Mouse (Mus musculus): ENCODE measurements around the gene Macrod2.

The Macrod2 gene

DNA sequence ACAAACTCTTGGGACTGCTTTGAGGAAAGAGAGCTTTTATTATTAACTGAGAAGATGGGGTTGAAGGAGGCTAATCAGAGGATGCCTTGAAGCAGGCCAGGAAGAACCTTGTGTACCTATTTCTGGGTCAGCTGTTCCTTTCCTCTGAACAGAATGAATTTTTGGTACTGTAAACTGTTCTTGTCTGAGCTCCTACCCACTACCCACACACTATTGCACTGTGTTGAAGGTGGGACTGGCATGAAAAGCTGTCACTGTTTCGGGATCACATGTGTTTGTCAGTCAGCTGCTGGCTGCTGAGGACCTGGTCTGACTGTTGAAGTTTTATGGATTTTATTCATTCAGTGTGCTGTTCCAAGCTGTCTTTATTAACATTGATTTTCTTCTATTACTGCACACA, 1862.4 kb downstream of the Macrod2 start:
- DNase-seq, result no peak

DNA sequence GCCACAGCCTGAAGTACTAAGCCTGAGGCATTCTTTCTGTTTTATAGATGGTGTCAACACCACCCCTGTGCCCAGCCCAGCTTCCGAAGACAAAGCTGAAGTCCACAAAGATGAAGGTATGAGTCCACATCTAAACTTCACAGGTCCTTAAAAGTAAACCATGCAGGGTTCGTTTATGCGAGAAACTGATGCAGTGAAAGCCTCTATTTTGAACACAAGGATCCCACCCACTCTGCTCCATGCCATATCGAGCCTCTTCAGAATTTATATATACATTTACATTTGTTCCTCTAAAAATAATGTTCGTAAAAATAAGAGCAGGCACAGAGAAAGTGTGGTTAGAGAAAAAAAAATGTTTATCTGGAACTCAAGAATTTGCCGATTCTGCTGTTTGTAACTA, 1865.9 kb downstream of the Macrod2 start:
- no peak for DNase-seq

DNA sequence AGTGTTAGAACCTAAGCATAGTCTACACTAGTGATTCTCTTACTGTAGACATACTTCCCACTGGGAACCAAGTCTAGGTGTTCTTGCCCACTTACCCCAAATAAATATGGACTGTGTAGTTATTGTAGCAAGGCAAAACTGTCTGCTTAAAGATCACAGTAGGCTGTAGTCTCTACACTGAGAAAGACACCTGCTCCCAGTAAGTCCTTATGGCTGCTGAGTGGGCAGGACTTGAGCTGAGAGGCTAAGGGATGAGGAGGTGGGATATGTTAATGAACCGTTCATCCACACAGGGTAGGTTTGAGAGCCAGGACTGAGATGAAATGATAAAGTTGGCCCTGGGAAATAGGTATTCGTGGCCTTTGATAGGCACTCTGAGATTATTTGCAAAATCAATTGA, 1869.6 kb downstream of the Macrod2 start:
- DNase-seq, result no peak

DNA sequence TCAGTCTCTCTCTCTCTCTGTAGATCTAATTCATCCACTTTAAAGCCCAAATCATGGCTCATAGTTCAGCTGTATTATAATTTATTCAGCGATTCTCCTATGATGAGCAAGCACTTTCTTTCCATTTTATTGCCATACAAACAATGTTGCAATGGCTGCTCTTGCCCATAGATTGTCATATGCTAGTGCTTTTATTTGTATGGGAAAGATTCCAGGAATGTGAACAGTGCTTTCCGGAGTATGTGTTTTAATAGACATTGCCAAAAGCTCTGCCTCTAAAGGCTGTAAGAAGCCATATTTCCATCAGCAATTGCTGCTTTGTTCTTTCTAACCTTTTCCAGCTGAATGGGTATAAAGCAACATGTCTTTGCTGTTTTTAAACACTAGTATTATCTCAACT, 1872.7 kb downstream of the Macrod2 start:
- no peak for DNase-seq

DNA sequence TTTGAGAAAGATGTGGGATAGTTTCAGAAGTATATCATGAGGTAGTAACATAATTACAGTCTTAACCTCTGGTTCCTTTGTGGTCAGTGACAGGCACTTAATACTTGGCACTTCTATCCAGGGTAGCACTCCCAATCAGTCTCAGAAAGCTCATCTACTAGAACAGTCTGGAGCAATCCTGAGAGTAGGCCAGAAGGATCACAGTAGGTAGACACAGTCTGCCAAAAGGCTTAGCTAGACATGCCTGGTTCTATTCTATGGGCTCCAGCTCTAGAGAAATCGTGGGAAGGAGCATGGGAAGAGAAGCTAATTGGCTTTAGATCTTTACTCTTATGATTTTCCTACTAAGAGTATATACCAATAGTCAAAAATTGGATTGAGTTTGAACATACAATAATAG, 1891.7 kb downstream of the Macrod2 start:
- no peak for DNase-seq

DNA sequence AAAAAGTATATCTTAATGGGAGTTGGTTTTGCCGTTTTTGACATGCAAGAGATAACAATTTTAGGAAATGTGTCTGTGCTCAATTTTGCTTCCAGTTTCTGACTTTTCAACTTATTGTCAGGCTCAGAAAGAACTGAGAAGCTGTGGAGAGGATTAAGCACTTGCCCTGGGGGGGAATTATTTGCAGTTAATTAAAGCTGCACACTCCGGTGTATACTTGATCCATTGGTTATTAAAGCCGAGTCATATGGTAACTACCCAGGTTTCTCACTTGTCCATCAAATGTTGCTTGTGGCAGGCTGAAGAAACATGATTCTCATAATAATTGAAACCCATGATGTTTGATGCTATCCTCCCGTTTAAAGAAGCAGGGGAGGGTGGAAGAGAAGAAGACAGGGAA, 1899.7 kb downstream of the Macrod2 start:
- no peak for DNase-seq

DNA sequence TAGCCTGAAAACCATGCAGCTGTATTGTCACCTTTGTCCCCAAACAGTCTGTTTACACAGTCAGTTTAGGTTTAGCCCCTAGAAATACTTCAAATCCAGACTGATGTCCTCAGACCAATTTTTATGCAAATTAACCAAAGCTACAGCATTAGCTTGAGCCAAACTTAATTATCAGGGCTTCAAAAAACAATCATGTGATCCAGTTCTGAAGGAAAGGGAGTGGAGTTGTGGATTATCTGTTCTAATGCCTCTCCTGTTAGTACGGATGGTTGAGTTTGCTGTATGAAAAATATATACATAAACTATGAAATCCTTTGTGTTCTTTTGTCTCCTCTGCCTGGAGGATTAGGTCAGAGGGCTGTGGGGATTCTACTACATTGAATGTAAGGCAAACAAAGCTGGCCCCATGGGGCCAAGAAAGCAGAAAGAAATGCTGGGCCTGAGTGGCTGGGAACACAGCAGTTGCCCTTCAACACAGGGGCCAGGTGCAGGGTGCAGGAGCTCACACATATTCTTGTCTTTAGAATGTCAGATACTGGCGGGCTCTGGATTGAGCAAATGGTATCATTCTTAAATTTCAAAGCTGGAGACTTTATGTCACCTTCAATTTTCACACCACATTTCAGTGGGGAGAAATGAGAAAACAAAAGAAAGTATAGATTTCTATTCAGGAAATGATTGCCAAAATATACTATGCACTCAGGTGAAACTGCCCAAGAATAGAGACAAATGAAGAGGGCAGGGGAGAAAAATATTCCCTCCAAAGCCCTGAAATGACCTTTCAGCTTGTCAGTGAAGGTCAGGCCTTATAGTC, 1908.2 kb downstream of the Macrod2 start:
- no peak for DNase-seq

DNA sequence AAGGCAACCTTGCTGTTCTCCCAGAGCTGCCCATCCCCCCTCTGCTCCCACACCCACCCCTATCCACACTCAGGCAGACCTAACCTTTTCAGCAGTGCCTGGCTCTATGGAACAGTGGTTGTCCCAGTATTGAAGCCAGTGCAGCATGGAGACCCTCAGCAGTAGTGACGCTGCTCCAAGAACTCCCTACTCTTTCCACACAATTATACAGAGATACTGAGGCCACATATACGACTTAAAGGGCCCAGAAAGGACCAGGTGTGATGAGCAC, 1908.7 kb downstream of the Macrod2 start:
- no peak for DNase-seq

DNA sequence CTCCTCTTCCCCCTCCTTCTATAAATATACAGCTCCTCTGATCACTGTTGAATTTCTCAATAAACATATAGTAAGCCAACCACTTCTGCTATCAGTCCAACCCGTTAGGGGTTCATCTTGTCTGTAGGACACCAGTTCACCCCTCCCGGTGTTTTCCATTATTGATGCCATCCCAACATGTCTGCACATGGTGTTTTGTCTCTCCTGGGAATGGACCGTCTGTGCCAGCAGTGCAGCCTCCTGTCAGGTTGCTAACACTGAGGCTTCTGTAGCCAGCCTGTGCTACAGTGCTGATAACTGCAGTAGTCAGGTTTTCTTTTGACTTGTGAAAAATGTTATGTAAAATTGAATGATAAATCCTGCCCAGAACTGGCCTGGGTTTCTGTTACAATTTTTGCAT, 1928.0 kb downstream of the Macrod2 start:
- no peak for DNase-seq

DNA sequence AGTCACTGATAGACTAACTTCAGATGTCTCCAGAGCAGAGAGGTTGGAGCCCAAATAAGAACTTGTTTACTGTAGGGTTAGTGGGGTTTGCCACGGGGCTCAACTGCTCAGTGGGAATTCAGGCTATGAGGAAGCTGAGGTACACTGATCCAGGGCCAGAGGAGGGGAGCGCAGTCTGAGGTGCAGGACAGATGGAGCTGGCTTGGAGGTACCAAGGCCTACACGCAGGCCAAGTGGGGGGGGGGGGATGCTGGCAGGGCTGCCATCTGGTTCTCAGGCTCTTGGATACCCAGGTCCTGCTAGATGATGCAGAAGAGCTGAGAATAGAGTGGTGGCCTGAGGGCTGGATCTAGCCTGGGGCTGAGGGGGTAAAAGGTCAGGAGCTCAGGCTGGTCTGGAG, 1931.6 kb downstream of the Macrod2 start:
- no peak for DNase-seq

DNA sequence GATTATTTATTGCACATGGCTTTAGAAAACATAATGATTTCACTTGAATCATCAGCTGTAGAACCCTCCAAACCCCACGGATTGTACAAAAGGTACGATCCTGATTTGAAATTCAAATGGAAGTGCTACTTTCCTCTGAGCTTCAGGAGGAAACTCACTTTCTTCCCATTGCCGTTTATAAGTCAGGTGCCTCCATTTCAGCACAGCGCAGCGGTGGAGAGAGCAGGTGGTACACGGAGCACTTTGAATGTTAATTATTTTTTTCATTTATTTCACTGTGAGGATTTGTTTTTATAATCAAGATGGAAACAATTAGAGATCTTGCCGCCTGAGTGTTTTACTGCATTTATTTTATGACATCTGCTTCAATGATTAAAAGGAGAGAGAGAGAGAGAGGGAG, 1934.7 kb downstream of the Macrod2 start:
- DNase-seq, result no peak

DNA sequence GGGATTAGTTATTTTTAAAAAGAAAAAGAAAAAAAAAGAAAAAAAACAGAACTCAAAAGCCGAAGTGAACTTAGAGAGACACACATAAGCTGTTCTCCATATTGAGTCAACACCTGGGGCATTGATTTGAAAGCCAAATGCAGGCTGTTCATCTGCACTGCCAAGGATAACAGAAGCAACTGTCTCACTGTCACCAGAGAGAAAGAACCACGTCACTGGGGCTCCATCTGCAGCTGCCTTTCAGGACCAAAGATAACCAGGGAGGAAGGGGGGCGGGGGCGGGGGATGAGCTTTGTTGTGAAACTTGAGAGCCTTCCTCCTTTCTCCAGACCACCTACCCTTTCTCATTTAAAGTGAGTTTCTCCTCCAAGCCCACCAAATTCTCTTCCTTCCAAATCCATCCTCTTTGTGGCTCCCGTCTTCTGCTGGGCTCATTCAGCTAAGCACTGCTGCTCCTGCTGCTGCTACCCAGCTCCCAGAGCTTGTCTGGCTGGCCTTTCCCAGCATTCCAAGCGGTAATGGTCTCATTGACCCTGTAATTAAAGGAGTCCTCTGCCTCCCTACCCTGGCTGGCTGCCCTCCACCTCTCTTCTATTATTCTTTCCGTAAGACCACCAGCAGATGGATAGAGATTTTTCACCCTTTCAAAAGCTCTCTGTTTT, 1939.5 kb downstream of the Macrod2 start:
- no peak for DNase-seq

DNA sequence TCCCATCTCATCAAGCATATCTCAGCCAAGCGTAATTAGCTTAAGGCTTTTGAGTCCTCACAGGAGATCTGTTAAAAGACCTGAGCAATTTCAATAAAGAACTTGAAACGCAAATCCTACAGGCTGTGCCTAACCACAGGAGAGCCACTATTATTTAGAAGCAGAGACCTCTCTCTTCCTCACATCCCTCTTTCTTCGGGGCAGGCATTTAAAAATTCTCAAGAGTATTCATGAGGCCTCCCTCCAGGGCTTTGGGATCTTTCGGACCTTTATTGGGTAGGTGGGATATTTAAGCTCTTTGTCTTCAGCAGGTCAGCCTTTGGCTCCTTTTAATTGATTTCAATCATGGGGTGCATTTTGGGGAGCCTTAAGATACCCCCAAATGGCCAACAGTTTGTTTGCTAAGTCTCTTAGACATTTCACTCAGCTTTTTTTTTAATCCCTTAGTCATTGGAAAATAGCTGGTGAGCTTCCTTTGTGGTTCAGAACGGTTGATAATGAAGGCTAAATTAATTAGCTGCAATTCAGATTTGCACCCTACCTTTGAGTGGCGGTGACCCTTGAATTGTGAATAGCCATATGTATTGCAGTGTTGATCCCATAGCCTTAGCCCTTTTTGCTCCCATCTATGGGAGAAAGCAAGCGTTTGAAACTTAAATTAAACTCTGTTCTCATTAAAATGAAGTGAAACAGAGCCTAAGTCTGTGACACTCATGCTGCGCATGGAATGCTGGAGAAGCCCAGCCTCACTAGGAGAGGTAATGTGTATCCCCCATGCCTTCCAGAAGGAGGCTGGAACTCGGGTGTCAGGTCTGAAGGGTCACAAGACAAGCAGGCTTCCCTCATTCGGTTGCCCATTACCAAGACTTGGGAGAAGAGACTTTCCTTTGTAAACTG, 1940.2 kb downstream of the Macrod2 start:
- DNase-seq, result no peak

DNA sequence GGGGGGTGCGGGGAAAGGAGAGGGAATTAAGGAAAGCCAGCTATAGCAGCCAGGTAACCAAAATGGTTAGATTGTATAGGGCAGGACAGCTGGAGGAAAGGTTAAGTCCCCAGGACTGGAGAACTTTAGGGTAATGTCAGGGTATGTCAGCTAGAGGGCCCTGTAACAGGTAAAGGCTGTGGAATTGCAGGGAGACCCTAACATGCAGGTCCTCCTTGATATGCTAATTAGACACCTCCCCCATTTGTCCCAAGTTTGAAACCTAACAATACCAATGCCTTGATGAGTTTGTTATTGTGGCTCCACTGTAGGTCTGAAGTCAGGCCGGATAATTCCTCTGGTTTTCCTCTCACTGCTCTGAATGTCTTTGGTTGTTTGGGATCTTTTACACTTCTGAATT, 1948.9 kb downstream of the Macrod2 start:
- no peak for DNase-seq

DNA sequence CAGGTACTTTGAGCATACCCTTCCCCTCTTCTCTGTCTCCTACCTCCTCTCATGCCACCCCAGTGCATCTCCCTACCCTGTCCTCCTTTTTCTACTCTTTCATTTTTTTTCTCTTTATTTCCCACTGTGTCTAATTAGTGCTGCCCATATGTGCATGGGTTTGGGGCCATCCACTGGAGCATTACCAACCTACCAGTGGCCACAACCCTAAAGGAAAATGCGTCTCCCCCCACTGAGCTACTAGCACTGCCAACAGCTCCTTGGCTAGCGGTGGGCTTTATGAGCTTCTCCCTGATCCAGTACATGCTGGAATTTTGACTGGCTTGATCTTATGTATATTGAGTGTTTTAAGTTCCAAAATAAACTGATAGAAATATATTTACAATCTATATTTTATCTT, 1949.6 kb downstream of the Macrod2 start:
- DNase-seq, result no peak

DNA sequence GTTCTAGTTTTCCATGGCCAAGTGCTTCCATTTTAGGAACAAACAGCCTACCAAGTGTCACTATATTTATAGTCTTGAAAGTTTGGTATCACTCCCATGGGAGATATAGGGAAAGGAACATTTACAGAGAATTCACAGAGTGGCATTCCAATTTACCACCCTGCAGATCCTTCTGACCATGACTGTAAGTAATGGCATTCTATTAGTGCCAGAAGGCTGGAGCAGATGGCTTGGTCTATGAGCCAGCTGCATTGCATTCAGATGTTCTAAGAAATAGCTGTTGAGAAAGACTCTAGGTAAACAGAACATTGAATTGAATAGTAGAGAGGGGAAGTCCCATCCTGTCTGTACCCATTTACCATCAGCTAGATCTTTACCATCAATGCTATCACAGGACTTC, 1954.7 kb downstream of the Macrod2 start:
- DNase-seq, result no peak

DNA sequence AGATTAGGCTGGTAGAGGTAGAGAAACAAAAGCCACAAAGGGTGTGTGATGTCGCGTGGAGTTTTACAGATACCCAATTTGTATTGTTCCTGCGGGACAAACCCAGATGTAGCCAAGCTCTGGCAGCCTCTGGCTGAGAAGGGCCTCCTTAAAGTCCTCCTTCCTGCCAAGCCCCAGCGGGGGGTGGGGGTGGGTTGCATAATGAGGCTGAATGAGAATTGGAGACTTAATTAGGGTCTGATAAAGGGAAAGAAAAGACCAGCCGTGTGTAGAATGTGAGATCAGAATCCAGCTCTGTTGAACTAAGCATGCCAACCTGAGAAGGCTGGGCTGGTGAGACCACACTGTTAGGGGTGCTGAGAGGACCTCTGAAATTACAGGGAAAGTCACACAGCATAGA, 1967.8 kb downstream of the Macrod2 start:
- no peak for DNase-seq

DNA sequence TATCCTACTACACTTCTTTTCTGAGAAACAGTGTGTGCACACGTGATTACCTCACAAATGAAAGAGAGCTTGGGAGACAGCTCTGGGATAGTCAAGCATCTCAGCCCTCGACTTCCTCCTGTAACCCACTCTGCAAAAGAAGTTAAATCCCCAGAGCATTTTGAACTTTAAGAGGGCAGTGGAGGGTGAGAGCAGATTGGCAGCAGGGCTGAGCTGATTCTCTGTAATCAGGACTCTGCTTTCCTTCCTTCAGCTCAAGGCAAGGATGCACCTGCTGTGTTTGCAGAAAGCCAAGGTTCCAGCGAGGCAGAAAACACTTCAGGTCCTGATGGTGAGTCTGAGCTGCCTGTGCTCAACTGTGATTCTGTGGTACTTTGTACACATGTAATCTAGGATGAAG, 1978.9 kb downstream of the Macrod2 start:
- DNase-seq, result no peak

DNA sequence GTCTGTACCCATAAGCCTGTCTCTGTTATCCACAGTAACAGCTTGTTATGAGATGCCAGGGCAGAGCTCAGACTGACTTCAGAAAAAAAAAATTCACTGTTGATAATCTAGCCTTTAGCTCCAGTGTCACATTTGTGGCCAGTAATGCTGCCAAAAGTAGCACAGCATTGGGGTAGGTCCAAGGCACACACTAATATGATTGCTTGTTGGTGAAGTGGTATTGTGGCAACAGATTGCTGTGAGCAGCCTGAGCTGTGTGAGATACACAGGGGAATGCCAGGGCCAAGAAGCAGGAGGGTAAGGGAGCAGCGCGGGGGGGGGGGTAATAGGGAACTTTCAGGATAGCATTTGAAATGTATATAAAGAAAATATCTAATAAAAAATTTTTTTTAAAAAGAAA, 1985.5 kb downstream of the Macrod2 start:
- no peak for DNase-seq

DNA sequence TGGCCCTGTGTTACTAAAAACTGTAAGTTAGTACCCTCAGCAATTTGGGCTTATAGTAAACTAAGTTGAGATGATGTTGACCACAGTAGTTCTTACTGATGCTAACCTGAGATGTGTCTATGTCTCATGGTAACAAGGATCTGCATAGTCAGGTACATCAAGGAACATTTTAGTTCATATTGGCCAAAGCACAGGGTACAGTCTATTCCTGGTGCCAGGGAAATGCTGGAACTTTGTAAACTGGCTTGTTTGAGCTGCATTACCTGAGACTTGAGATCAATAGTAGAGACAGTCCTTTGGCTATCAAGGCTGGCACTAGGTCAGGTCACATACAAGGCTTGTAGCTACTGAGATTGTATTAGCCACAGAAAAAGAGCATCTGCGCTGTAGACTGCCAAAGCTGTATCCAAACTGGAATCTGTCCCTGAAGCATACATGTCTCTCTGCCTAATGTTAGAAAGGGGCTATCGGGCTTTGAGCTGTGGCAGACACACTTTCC, 1986.0 kb downstream of the Macrod2 start:
- DNase-seq, result no peak

DNA sequence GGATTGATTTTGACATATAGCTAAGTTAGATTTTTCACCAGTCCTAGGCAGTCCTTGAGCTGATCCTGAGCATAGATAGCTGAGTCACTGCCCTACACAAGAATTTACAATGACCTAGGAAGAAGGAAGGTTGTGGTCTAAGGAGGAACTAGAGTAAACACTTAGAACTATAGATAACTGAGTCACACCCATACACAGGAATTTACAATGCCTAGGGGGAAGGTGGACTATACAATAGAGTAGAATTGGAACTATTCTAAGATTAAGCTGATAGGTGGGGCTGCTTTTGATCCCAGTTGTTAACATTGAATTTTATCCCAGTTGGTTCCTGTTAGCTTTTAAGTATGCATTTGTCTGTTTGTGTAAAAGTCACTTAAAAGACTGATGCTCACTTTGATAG, 1998.4 kb downstream of the Macrod2 start:
- no peak for DNase-seq

DNA sequence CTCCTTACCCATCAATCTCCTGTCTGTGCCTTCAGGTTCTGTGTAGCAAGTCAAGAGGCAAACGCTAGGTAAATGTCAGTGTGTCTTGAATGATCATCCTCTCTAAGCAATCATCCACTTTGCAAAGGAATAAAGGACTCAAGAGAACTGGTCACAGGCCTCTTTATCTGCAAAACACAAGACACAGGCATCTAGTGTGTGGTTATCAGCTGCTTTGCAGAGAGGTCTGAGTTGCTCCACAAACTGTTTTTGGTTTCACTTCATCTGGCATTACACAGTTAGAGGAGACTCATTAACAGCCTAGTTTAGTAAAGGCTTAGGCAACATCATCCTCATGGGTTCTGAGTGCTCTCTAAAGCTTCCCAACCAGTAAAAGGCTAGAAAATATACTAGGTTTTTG, 2004.4 kb downstream of the Macrod2 start:
- DNase-seq, result no peak

DNA sequence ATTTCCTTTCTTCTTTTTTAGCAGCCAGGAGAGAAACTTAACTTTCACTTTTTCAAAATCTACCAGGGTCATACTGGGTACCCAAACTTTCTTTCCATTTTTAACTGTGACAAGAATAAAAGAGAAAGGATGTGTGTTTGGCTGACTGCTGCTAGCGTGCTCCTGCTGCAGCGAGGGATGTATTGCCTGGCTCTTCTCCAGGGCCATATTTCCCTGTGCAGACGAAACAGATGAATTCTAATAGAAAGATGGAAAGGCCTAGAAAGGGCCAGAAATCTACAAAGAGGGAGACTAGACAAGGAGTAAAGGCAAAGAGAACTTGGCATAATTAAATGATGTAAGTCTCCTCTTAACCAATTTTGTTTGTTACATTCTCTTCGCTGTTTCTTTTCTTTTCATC, 2005.7 kb downstream of the Macrod2 start:
- DNase-seq, result no peak

DNA sequence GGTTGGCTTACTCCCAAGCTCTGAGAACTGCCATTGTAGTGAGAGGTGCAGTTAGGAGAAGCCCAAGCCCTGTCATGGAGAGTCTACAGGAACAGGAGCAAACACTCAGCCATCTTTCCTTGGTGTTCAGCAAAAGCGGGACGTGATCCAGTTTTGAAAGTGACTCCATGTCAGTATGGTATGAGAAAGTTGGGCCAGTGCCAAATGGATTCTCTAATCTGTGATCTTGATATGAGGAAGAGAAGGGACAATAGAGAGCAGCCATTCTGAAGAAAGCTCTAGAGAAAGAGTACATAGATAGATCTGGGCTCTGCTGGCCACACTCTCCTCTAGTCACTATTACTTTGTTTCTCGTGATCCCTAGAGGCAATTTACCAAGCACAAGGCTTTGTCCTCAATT, 2006.2 kb downstream of the Macrod2 start:
- DNase-seq, result no peak

All from kidney, adult 11 months (tissue).